Mouse (Mus musculus) gastrocnemius, postnatal 4 days (tissue): ENCODE measurements around the gene Kcng1. TPM values are rescaled to one million over a fixed set of nuclear protein-coding genes. Genes with fewer than 3 reads are reported as not detected.

Experiments
- DNase-seq, 2 experiments: peaks; one replicate each; pipeline ENCODE4 v3.0.0; 2021 to 2022; ENCODE audit warnings: low spot score in 2 of 2, mixed read lengths in 2 of 2
- total RNA-seq, 2 experiments: library from RNA; stranded (reverse); gene quantifications; 2 replicates each; pipeline ENCODE4 v1.2.3; 2021

The Kcng1 gene
- total RNA-seq, 2 experiments from 2014 or later = 0.10 to 0.20 TPM

DNA sequence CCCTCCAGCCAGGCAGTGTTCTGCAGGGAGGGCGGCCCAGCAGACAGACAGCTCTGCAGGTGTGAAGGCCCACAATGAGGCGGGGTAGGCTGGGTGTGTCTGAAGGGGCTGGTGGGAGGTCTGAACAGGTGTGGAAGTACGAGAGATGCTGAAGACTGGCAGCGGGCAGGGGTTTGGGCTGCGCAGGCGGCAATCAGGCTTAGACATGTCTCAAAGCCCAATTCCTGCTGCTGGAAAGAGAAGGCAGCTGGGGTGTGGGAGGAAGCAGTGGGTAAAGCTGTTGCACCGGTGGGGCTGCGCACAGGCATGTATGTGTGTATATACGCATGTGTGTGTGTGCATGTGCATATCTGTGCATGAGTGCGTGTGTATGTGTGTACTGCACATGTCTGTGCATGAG is 20.6 kb downstream of the Kcng1 start:
- no peak for DNase-seq

DNA sequence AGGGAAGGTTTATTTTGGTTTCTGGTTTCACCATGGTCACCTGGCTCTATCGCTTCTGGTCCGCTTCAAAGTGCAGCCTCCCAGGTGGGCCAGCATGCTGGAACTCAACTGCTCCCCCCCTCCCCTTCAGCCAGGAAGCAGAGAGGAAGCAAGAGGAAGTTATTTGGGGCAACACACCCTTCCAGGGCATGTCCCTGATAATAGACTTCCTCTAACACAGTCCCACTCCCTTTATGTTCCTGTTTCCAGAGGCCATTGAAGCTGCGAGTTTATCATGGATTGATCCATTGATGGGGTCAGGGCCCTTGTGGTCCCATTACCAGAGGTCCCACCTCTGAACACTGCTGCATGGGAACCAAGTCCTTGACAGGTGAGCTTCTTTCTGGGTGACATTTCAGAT is 21.4 kb downstream of the Kcng1 start:
- no peak for DNase-seq

GRCm38 (mm10) chr2:168259046-168259445 is 22.5 kb downstream of the Kcng1 start:
- DNase-seq = no peak

DNA sequence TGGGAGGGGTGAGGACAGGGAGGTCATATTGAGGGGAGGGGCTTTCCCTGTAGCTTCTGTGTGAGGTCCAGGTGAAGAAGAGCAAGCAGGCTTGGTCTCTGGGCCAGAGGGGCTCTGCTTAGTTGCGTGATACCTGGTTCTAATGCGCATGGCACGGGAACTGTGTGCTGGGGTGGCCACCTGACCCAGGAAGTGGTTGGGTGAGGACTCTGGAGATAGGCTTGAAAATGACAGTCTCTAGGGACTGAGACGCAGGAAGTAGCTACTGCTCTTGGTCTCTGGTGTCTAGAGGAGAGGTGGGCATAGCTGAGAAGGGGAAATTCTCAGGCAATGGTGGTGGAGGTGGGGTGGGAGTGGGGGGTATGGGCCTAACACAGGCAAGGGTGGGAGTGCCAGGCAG is 24.3 kb downstream of the Kcng1 start:
- DNase-seq = no peak

GRCm38 (mm10) chr2:168256506-168256905 is 25.0 kb downstream of the Kcng1 start:
- DNase-seq = no peak

DNA sequence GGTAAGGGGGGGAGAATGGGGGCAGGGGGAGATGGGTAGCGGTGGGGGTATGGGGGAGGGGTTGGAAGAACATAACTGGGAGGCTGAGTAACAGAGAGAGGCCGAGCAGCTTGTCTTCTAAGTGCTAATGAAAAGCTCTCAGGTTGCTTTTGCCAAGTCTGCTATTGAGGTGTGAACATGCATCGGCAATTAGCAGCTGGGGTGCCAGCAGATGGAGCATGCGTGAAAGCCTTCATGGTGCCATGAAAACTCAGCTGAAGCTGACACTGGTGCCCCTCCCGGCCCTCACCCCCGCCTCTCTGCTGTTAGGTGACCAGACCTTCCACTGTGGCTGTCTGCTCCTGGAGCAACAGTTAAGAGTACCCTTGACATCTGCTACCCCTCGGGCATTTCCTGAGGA is 27.7 kb downstream of the Kcng1 start:
- DNase-seq = no peak

- DNase-seq = no peak
Measured at GRCm38 (mm10) chr2:168252639-168253292, 28.8 kb downstream of the Kcng1 start.

DNA sequence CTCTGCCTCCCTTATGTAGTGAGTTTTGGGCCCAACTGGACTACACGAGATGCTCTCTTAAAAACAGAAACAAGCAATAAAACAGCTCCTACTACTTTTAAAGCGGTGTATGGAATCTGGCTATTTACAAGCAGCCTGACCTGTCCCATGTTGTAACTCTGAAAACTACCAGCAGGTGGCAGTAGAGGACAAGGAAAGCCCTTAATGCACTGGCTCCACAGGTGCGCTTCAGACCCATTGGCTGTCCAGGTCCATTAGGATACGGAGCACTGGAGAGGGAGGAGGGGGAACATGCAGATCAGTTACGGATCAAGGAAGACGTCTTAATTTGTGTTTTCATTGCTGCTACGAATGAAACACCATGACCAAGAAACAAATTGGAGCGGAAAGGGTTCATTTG is 31.3 kb downstream of the Kcng1 start:
- peak; percentile 50 to 75 for DNase-seq

DNA sequence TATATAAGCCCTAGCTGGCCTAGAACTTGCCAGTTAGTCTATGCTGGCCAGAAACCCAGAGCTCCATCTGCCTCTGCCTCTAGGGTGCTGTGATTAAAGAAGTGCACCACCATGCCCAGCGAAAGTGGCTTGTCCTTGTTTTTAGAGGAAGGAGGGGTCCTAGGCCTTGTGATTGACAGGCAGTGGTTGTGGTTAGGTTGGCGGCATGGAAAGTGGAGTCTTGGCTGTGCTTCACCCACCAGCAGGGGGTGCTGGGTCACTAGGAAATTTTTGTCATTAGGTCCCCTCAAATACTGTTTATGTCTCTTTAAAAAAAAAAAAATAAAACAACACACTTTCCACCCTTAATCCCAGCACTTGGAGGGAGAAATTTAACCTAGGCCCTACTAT is 32.7 kb downstream of the Kcng1 start:
- no peak for DNase-seq

- no peak for DNase-seq
Measured at GRCm38 (mm10) chr2:168248167-168248855, 33.2 kb downstream of the Kcng1 start.

DNA sequence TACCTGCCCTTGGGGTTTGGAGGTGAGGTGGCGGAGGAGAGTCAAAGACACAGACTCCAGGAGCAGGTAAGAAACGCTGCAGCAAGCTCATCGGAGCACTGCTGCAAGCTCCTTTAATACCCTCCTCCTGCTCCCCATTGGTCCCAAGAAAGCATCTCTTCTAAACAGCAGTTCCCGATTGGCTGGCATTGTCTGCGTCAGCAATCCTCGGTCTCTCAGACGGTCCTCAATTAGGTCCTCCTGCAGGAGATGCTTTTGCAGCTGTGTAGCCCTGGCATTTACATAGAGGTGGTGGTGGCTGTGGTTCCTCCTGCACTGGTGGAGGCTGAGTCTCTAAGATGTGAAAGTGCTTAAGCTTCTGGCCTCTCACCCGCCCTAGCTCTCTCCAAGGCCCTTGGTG is 36.0 kb downstream of the Kcng1 start:
- DNase-seq = no peak

GRCm38 (mm10) chr2:168243278-168243677 is 38.3 kb downstream of the Kcng1 start:
- DNase-seq = no peak

DNA sequence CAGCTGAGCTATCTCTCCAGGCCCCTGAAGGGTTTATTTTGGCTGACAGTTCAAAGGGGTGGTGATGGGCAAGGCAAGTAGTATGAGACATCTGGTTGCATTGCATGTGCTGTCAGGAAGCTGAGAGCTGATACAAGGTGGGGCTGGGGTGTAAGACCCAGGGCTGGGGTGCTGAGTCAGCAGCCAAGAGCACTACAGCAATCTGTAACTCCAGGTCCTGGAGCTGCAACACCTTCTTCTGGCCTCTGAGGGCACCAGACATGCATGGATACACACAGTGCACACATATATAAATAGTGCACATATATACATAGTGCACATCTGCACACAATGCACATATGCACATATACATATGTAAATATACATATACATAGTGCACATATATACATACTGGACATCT is 38.7 kb downstream of the Kcng1 start:
- no peak for DNase-seq

GRCm38 (mm10) chr2:168238335-168238734 is 43.2 kb downstream of the Kcng1 start:
- DNase-seq = no peak

- no peak for DNase-seq
Measured at GRCm38 (mm10) chr2:168233286-168233685, 48.2 kb downstream of the Kcng1 start.

- DNase-seq = peak in 1 of 2 experiments; percentile 21
Measured at GRCm38 (mm10) chr2:168231471-168231829, 50.1 kb downstream of the Kcng1 start.

GRCm38 (mm10) chr2:168230773-168231470 is 50.6 kb downstream of the Kcng1 start:
- DNase-seq = peak; percentile 21 to 37

- DNase-seq = peak; percentile 63 to 86
Measured at GRCm38 (mm10) chr2:168230026-168230728, 51.4 kb downstream of the Kcng1 start, which contains the start of the genes Gm20716, Dpm1 and Mocs3. TSS of gene Gm20716 (minus strand) at chr2:168230364. TSS of gene Dpm1 (minus strand) at chr2:168230591. TSS of gene Mocs3 (plus strand) at chr2:168230622.

GRCm38 (mm10) chr2:168229116-168230025 is 52.2 kb downstream of the Kcng1 start:
- DNase-seq = no peak

DNA sequence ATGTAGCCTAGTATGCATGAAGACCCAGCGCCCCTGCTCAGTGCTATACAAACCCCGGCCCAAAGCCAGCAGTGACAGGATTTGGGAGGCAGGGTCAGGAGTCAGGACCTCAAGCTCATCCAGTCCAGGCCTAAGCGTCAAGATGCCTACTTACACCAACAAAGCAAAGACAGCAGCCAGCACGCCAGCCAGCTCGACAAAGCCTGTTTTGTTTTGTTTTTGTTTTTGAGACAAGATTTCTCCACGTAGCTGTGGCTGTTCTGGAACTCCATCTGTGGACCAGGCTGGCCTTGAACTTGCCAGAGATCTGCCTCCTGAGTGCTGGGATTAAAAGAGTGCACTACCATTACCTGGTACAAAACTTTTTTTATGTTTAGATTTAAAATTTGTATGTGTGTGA is 58.2 kb downstream of the Kcng1 start:
- no peak for DNase-seq
